Mouse (Mus musculus) midbrain, embryonic 10.5 days (tissue): ENCODE data around the gene Gm13278. TPM values are rescaled to one million over a fixed set of nuclear protein-coding genes. Genes with fewer than 3 reads are reported as not detected.
"Not testable (repeated sequence)": the region's sequence is repeated elsewhere in the genome, so short reads cannot be mapped to it uniquely, and the experiment has no call there.

Experiments
- DNase-seq: peaks from one replicate; pipeline ENCODE4 v3.0.0-alpha.2; 2017; ENCODE audit warnings: low spot score
- H3K27ac ChIP-seq: fragments of 300-500 bp; sonication (generic); replicated peaks from 2 replicates; pipeline ENCODE4 v1.5.1; 2016; ENCODE audit warnings: mild to moderate bottlenecking
- H3K27me3 ChIP-seq: fragments of 300-500 bp; sonication (generic); 2 replicates; pipeline ENCODE4 v1.6.1; 2016; ENCODE audit warnings: low read depth, mild to moderate bottlenecking; ENCODE audit not compliant: poor library complexity, severe bottlenecking
- H3K36me3 ChIP-seq: fragments of 300-500 bp; sonication (generic); 2 replicates; pipeline ENCODE4 v1.6.1; 2016; ENCODE audit warnings: mild to moderate bottlenecking, moderate library complexity
- H3K4me1 ChIP-seq: fragments of 300-500 bp; sonication (generic); 2 replicates; pipeline ENCODE4 v1.6.1; 2016
- H3K4me3 ChIP-seq: fragments of 300-500 bp; sonication (generic); 2 replicates; pipeline ENCODE4 v1.5.1; 2016; ENCODE audit warnings: mild to moderate bottlenecking, moderate library complexity
- H3K9me3 ChIP-seq: fragments of 300-500 bp; sonication (generic); replicated peaks from 2 replicates; pipeline ENCODE4 v1.6.1; 2016; ENCODE audit warnings: mild to moderate bottlenecking
- WGBS: fragments of 180-500 bp; shearing (Covaris S2); methylation state at CpG from one replicate; pipeline ENCODE4 v1.1.7; 2016; 5-methylcytosine and 5-hydroxymethylcytosine counted together
- polyA plus RNA-seq: library from polyadenylated mRNA; unstranded; fragments of >200 nt; fragmentation: Nextera tagmentation; extraction: Ambion mirVana; gene quantifications from 2 replicates; pipeline ENCODE4 v1.2.1, GENCODE M21; 2016

Gene Gm13278
- polyA plus RNA-seq, 1 experiment from 2014 or later = not detected

DNA sequence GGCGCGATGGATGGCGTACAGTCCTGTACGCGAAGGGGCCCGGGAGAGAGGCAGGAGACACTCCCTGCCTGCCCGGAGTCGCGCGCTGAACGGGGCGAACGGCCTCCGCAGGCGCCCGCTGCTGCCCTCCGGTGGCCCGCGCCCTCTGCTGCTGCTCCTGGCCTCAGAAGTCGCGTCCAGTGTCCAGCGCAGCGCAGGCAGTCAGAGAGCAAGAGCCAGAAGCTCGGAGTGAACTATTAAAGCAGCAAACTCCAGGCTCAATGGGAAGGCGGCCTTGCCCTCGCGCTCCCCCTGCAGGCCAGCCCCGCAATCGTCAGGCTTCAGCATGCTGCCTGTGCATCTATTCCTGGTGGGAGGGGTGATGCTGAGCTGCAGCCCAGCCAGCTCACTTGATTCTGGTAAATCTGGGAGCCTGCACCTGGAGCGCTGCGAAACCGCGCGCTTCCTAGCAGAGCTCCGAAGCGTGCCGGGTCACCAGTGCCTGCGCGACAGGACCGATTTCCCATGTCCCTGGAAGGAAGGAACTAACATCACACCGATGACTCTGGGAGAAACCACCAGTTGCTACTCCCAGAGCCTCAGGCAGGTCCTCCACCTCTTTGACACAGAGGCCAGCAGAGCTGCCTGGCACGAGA lies 27.8 kb upstream of the Gm13278 start:
- H3K36me3 ChIP-seq, H3K9me3 ChIP-seq, H3K27ac ChIP-seq, H3K27me3 ChIP-seq: not testable (repeated sequence)
- Histone ChIP-seq H3K4me1 (peaks cover 10% of the 10 kb centered on the region; the same call in 1 of the 2 replicates), H3K4me3 (peak overlapping the region; percentile 41)
- DNase-seq = peak; percentile 81
- WGBS = 4% methylated on average over 30 of the region's 42 CpGs

GRCm38 (mm10) chr4:88773534-88773933 lies 17.8 kb upstream of the Gm13278 start, which contains the start of gene Gm13290:
Gene Gm13290 (plus strand): TSS chr4:88773834.
- not testable (repeated sequence) for H3K4me1 ChIP-seq, H3K27me3 ChIP-seq, H3K4me3 ChIP-seq, H3K36me3 ChIP-seq, DNase-seq, H3K27ac ChIP-seq, H3K9me3 ChIP-seq
- no CpG with 5 or more reads among the region's 32 CpGs for WGBS

DNA sequence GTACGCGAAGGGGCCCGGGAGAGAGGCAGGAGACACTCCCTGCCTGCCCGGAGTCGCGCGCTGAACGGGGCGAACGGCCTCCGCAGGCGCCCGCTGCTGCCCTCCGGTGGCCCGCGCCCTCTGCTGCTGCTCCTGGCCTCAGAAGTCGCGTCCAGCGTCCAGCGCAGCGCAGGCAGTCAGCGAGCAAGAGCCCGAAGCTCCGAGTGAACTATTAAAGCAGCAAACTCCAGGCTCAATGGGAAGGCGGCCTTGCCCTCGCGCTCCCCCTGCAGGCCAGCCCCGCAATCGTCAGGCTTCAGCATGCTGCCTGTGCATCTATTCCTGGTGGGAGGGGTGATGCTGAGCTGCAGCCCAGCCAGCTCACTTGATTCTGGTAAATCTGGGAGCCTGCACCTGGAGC lies 14.7 kb upstream of the Gm13278 start, which contains the start of gene Gm13289:
Gm13289 (plus strand) TSS at position 301 of the 400 bp plus-strand sequence.
- not testable (repeated sequence) for H3K27me3 ChIP-seq, H3K36me3 ChIP-seq, H3K4me1 ChIP-seq, H3K27ac ChIP-seq, H3K9me3 ChIP-seq, H3K4me3 ChIP-seq, DNase-seq
- no CpG with 5 or more reads among the region's 29 CpGs for WGBS

GRCm38 (mm10) chr4:88779550-88779949 lies 11.8 kb upstream of the Gm13278 start, which contains the start of gene Gm13272:
Gene Gm13272 (plus strand): TSS chr4:88779850.
- H3K36me3 ChIP-seq, DNase-seq, H3K4me1 ChIP-seq, H3K27ac ChIP-seq, H3K27me3 ChIP-seq, H3K9me3 ChIP-seq, H3K4me3 ChIP-seq: not testable (repeated sequence)
- WGBS = no CpG with 5 or more reads among the region's 29 CpGs

DNA sequence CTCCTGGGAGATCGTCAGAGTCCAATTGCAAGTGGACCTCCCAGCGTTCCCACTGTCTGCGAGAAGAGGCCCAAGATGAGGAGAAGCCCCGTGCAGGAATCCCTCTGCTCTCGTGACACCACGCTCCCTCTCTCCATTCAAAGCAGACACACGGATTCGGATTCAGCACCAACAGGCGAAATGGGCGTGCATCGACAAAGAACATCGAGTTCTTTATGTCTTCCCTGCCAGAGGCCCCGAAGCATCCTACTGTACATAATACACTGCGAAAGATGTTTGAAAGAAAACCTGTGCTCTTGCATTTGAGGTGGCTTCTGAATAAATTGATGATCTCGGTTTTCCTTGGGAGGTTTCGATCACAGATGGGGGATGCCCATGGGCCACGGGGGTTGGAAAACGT lies 11.0 kb upstream of the Gm13278 start:
- not testable (repeated sequence) for DNase-seq, H3K27ac ChIP-seq, H3K9me3 ChIP-seq, H3K27me3 ChIP-seq, H3K36me3 ChIP-seq, H3K4me1 ChIP-seq, H3K4me3 ChIP-seq
- WGBS = 43% methylated on average over 16 of the region's 18 CpGs

- DNase-seq, H3K27me3 ChIP-seq, H3K27ac ChIP-seq, H3K9me3 ChIP-seq, H3K36me3 ChIP-seq, H3K4me1 ChIP-seq: not testable (repeated sequence)
- H3K4me3 ChIP-seq = peak within 1 kb of the TSS; percentile 35; the same call in 1 of the 2 replicates
- WGBS = 28% methylated on average over 5 of the region's 7 CpGs
These were observed 9.5 kb upstream of the Gm13278 start, which contains the start of gene Ifnz for GRCm38 (mm10) chr4:88781831-88782230. Gene Ifnz (plus strand): TSS chr4:88782131.

DNA sequence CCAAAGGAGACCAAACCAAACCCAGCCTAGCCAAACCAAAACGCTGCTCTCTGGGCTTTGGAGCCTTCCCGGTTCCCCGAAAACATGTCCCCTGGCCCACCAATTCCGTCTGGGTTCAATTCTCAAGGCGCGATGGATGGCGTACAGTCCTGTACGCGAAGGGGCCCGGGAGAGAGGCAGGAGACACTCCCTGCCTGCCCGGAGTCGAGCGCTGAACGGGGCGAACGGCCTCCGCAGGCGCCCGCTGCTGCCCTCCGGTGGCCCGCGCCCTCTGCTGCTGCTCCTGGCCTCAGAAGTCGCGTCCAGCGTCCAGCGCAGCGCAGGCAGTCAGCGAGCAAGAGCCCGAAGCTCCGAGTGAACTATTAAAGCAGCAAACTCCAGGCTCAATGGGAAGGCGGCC lies 9.0 kb upstream of the Gm13278 start:
- not testable (repeated sequence) for H3K27me3 ChIP-seq, H3K36me3 ChIP-seq, DNase-seq, H3K27ac ChIP-seq, H3K9me3 ChIP-seq, H3K4me1 ChIP-seq
- H3K4me3 ChIP-seq = peak overlapping the region; percentile 35; the same call in 1 of the 2 replicates
- 0% methylated on average over 12 of the region's 31 CpGs for WGBS

- no CpG with 5 or more reads among the region's 27 CpGs for WGBS
- not testable (repeated sequence) for H3K4me1 ChIP-seq, DNase-seq, H3K27ac ChIP-seq, H3K36me3 ChIP-seq, H3K4me3 ChIP-seq, H3K27me3 ChIP-seq, H3K9me3 ChIP-seq
These were observed 5.9 kb upstream of the Gm13278 start, which contains the start of gene Gm13276 for GRCm38 (mm10) chr4:88785409-88785808. Gene Gm13276 (plus strand): TSS chr4:88785709.

DNA sequence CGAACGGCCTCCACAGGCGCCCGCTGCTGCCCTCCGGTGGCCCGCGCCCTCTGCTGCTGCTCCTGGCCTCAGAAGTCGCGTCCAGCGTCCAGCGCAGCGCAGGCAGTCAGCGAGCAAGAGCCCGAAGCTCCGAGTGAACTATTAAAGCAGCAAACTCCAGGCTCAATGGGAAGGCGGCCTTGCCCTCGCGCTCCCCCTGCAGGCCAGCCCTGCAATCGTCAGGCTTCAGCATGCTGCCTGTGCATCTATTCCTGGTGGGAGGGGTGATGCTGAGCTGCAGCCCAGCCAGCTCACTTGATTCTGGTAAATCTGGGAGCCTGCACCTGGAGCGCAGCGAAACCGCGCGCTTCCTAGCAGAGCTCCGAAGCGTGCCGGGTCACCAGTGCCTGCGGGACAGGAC lies 2.9 kb upstream of the Gm13278 start, which contains the start of gene Gm13277:
Gm13277 (plus strand) TSS at position 231 of the 400 bp plus-strand sequence.
- 0% methylated on average over 4 of the region's 28 CpGs for WGBS
- not testable (repeated sequence) for H3K27ac ChIP-seq, H3K27me3 ChIP-seq, H3K4me1 ChIP-seq, DNase-seq, H3K4me3 ChIP-seq, H3K9me3 ChIP-seq, H3K36me3 ChIP-seq

DNA sequence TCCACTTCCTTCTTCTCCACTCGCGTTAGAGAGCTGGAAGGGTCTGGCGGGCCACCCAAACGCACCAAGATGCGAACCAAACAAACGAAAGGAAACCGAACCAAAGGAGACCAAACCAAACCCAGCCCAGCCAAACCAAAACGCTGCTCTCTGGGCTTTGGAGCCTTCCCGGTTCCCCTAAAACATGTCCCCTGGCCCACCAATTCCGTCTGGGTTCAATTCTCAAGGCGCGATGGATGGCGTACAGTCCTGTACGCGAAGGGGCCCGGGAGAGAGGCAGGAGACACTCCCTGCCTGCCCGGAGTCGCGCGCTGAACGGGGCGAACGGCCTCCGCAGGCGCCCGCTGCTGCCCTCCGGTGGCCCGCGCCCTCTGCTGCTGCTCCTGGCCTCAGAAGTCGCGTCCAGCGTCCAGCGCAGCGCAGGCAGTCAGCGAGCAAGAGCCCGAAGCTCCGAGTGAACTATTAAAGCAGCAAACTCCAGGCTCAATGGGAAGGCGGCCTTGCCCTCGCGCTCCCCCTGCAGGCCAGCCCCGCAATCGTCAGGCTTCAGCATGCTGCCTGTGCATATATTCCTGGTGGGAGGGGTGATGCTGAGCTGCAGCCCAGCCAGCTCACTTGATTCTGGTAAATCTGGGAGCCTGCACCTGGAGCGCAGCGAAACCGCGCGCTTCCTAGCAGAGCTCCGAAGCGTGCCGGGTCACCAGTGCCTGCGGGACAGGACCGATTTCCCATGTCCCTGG lies 2.8 kb downstream of the Gm13278 start, which contains the start of gene Gm13275:
Gm13275 (plus strand) TSS at position 552 of the 740 bp plus-strand sequence.
- not testable (repeated sequence) for H3K27me3 ChIP-seq, H3K9me3 ChIP-seq, H3K4me3 ChIP-seq, H3K36me3 ChIP-seq, H3K4me1 ChIP-seq, DNase-seq, H3K27ac ChIP-seq
- 0% methylated on average over 19 of the region's 52 CpGs for WGBS

DNA sequence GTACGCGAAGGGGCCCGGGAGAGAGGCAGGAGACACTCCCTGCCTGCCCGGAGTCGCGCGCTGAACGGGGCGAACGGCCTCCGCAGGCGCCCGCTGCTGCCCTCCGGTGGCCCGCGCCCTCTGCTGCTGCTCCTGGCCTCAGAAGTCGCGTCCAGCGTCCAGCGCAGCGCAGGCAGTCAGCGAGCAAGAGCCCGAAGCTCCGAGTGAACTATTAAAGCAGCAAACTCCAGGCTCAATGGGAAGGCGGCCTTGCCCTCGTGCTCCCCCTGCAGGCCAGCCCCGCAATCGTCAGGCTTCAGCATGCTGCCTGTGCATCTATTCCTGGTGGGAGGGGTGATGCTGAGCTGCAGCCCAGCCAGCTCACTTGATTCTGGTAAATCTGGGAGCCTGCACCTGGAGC lies 5.7 kb downstream of the Gm13278 start, which contains the start of gene Gm13279:
Gm13279 (plus strand) TSS at position 301 of the 400 bp plus-strand sequence.
- no CpG with 5 or more reads among the region's 28 CpGs for WGBS
- not testable (repeated sequence) for DNase-seq, H3K36me3 ChIP-seq, H3K27me3 ChIP-seq, H3K4me3 ChIP-seq, H3K27ac ChIP-seq, H3K4me1 ChIP-seq, H3K9me3 ChIP-seq

- DNase-seq, H3K27me3 ChIP-seq, H3K4me1 ChIP-seq, H3K36me3 ChIP-seq, H3K9me3 ChIP-seq, H3K4me3 ChIP-seq, H3K27ac ChIP-seq: not testable (repeated sequence)
- 12% methylated on average over 5 of the region's 7 CpGs for WGBS
These were observed 8.0 kb downstream of the Gm13278 start, which contains the start of gene Gm13285 for GRCm38 (mm10) chr4:88799365-88799764. Gene Gm13285 (plus strand): TSS chr4:88799665.

GRCm38 (mm10) chr4:88802954-88803353 lies 11.6 kb downstream of the Gm13278 start, which contains the start of gene Gm13287:
Gene Gm13287 (plus strand): TSS chr4:88803254.
- H3K9me3 ChIP-seq, H3K4me3 ChIP-seq, H3K36me3 ChIP-seq, H3K27ac ChIP-seq, DNase-seq, H3K4me1 ChIP-seq: not testable (repeated sequence)
- peaks cover 16% of the 10 kb centered on the region for H3K27me3 ChIP-seq
- no CpG with 5 or more reads among the region's 29 CpGs for WGBS
